Mouse (Mus musculus): ENCODE measurements around the gene Strip1.
"Not testable (repeated sequence)": the region's sequence is repeated elsewhere in the genome, so short reads cannot be mapped to it uniquely, and the experiment has no call there.

Gene Strip1

GRCm38 (mm10) chr3:107631523-107631958, at the start of gene Strip1:
Strip1 (minus strand) TSS chr3:107631694.
- DNase-seq = peak; percentile 93

GRCm38 (mm10) chr3:107680790-107681576, 49.5 kb upstream of the Strip1 start:
- DNase-seq = no peak

DNA sequence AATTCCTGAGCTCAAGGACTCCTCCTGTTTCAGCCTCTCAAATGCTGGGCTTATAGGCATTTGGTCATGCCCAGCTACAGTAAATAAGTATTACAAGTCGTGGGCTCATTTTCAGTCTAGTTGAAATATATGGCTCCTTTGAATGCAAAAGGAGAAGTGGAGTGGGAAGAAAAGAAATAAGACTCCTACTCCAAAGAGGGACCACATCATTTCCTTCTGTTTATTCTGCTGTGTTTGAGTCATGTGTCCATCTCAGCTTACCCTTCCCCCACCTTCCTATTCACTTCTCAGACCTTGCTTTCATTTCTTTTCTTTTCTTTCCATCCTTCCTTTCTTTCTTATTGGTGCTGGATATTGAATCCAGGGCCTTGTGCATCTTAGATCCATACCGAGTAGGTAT, 40.0 kb upstream of the Strip1 start:
- no peak for DNase-seq

- DNase-seq = no peak
Observed at GRCm38 (mm10) chr3:107670500-107670899, 39.0 kb upstream of the Strip1 start.

- no peak for DNase-seq
Observed at GRCm38 (mm10) chr3:107668786-107669185, 37.3 kb upstream of the Strip1 start.

- DNase-seq = no peak
Observed at GRCm38 (mm10) chr3:107667426-107667825, 35.9 kb upstream of the Strip1 start.

DNA sequence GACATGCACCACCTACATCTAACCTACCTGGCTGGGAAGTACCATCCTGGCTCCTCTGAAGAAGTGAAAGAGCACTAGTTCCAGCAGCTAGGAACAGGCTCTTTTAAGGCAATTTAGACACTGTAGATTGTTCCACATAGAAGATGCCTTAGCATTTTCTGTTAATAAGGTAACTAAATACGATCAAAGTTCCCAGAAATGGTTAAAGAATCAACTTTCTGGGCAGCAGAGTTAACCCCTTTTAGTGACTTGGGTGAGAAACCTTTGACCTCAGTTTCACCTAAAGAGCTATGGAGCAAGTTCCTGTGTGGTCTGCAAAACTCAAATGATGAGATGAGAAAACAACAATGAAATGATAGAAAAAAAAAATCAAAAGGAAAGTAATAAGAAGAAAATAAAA, 33.1 kb upstream of the Strip1 start:
- DNase-seq = no peak

- DNase-seq = no peak
Observed at GRCm38 (mm10) chr3:107659000-107659399, 27.5 kb upstream of the Strip1 start.

DNA sequence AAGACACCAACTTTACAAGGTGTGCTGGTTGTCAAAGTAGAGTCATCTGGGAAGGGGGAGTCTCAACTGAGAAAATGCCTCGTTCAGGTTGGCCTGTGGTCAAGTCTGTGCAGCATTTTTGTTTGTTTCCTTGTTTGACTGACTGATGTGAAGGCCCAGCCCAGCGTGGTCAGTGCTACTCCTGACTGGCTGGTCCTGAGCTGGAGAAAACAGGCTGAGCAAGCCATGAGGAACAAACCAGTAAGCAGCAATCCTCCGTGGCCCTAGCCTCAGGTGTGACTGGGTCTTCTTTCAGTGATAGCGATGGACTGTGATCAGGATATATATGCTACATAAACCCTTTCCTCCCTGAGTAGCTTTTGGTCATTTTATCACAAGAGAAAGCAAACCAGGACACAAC, 25.4 kb upstream of the Strip1 start:
- DNase-seq = no peak

DNA sequence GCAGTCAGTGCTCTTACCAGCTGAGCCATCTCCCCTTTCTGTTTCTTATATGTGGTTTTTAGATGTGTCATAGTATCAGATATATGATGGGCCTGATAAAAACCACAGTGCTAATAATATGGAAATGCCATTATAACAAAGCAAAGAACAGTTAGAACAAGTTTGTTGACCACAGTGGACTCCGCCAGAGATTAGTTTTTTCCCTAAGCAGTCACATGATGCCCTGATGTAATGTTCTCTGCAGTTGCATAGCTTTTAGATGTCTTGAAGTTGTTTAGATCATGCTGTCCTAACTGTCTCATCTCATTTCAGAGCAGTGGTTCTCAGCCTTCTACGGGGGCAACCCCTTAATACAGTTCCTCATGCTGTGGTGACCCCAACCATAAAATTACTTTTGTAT, 24.7 kb upstream of the Strip1 start:
- DNase-seq = no peak

DNA sequence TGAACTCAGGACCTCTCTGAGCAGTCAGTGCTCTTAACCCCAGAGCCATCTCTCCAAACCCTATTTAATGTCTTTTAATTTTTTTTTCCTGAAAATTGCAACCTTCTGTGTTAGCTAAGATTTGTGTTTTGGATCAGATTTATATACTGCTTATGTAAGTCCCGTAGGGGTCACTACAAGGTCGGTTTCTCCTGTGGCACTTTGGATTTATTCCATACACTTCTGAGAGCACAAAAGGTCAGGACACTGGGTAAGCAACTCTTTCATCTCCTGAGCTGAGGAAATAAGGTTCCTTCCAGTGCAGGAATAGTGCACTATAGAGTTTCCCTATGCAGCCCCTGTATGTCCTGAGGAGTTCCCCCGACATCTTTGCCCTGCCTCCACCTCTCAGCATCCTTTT, 24.0 kb upstream of the Strip1 start:
- DNase-seq = no peak

DNA sequence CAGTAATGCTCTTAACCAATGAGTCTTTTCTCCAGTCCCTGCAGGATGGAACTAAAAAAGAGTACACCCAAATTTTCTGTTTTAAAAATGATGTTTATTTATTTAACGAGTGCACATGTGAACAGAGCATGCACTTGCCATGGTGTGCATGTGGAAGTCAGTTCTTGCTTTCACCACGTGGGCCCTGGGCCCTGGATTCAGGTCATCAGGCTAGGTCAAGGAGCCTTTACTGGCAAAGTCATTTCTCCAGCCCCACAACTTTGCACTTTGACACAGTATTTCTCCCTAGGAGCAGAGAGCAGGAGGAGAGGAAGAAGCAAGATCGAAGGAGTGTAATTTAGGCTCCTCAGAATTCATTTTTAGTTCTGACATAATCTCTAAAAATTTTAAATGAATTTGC, 23.4 kb upstream of the Strip1 start:
- DNase-seq = no peak

- no peak for DNase-seq
Observed at GRCm38 (mm10) chr3:107652968-107653367, 21.5 kb upstream of the Strip1 start.

DNA sequence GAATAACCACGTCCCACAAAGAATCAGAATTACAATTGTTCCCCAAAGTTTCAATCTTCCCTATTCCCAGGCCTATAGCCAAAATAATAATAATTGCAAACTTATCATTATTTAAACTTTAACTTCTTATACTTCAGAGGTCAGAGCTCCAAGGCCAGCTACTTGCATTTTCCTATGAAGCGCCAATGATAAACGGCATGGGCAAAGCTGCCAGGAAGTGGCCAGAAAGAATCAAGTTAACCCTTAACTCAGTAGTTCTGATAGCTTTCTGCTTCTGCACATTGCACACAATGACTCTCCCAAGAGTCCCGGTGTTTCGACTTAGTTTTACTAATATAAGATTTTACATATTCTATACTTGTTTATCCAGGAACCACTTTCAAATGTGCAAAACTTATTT, 18.8 kb upstream of the Strip1 start:
- not testable (repeated sequence) for DNase-seq

GRCm38 (mm10) chr3:107646947-107647346, 15.5 kb upstream of the Strip1 start:
- DNase-seq = no peak

DNA sequence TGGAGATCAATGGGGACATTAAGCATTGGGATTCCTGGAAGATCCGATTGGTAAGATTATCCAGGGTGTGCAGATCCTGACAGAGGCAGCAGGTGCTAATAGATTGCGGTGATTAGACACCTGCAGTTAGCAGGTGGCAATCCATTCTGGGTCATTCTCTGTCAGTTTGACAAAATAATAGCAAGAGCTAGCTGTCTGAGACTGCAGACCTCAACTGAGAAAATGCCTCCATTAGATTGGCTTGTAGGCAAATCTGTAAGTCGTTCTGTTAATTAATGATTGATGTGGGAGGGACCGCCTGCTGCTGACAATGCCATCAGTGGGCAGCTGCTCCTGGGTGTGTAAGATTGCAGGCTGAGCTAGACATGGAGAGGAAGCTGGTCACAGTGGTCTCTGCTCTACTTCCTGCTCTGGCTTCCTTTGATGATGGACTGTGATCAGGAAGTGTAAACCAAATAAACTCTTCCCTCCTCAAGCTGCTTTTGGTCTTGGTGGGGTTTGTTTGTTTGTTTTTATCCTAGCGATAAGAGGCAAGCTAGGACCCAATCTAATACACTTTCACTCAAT, 6.2 kb upstream of the Strip1 start:
- no peak for DNase-seq

GRCm38 (mm10) chr3:107636236-107636635, 4.7 kb upstream of the Strip1 start:
- no peak for DNase-seq

- no peak for DNase-seq
Observed at GRCm38 (mm10) chr3:107635836-107636235, 4.3 kb upstream of the Strip1 start.

DNA sequence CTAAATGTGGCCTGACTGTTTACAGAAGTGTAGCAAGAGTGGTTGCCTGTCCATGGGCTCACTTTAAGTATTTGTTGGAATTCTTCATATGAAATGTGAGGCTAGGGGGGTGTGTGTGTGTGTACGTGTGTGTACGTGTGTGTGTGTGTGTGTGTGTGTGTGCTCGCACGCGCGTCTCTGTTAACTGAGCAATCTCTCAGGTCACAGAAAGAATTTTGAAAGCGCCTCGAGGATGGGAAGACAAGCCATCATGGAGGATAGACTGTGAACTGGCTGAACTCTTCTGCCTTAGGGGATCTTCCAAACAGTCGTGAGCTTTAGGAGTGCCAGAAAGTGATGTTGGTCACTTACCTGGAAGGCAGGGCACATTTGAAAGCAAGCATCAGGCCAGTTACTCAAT, 2.4 kb upstream of the Strip1 start:
- no peak for DNase-seq

DNA sequence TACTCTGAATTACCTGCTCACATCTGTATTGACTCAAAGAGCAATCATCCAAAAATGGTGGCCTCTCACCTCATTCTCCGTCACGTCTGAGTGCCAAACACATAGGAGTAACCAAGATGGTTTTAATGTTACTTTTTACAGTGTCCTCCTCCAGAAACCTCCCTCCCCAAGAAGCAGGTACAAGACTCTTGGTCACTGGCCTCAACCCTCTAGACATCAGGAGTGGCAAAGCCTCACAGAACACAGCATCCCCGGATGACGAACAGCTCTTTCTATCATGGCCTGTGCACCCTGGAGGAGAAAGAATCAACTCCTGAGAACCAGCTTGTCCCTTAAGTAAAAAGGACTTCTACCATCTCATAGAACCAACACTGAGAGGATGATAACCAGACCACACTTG, 1.3 kb upstream of the Strip1 start:
- DNase-seq = no peak

GRCm38 (mm10) chr3:107630682-107631522, 592 bp downstream of the Strip1 start, which contains the start of gene Gm10961:
Gm10961 (plus strand) TSS chr3:107631322.
- no peak for DNase-seq

- no peak for DNase-seq
Observed at GRCm38 (mm10) chr3:107629411-107629810, 2.1 kb downstream of the Strip1 start.

GRCm38 (mm10) chr3:107628551-107628950, 2.9 kb downstream of the Strip1 start:
- no peak for DNase-seq

DNA sequence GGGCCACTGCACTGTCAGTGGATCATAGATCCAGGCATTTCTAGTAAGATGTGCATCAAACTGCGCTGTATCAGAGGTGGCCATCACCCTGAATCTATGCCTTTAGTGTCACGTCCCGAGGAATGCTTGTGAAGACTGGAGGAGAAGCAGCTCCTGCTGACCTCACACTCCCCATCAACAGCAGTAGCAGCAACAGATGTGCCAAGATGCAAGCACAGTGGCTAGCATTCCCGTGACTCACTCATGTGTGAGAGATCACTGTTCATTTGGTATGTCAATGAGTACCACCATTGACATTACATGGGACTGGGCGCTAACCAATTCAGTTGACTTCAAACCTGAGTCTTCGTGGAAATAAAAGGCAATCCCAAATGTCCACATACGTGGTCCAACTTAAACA, 3.9 kb downstream of the Strip1 start:
- no peak for DNase-seq
